Mouse (Mus musculus): ENCODE measurements around the gene Cfap54.

DNA sequence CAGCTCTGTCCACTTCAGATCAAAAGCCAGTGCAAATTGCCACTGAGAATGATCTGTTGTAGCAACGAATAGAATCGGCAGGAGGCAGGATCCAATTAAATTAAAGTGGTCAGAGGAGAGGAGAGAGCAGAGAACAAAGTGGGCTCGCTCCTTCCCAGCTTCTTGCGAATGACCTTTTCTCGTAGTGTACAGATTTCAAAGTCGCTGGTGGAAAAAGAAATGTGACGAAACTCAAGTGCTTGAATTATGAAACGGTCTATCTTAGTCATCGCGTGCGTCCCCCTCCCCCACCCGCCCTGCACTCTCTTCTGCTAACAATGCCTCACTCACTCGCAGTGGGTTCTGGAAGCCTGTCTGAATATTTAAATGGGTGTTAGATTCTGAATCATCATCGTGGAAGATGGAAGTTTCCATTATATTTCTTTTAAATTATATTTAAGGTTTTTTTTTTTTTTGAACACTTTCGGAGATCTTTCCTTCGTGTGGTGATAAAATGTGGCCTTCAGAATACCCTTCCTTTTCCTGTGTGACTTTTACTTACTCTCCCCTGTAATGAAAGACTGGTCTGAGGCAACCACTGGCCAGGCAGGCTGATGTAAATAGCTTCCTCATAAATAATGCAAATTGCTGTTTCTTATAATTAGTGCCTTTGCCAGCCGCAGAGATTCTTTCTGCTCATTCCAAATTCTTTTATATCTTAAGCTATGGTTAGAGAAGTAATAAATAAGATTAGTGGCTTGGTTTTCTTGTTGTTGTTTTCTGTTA, 2.0 kb upstream of the Cfap54 start:
- TF ChIP-seq CTCF (IDR thresholded peaks at IDR 0.05; ENCODE audit: control insufficient read depth, insufficient read depth, insufficient read length) = no peak
- TF ChIP-seq FOSL1 (IDR thresholded peaks at IDR 0.05; ENCODE audit: insufficient read depth, low read length, poor library complexity, severe bottlenecking) = no peak
- TF ChIP-seq MAX (IDR thresholded peaks at IDR 0.05) = no peak
- no peak for TF ChIP-seq CEBPB (IDR thresholded peaks at IDR 0.05; ENCODE audit: low read depth)

All from C2C12 (cell line).